Mouse (Mus musculus) kidney, postnatal 25 days (tissue): ENCODE measurements around the gene Spata5.

Experiments used
- DNase-seq, 2 experiments: peaks; one replicate each; pipeline ENCODE4 v3.0.0; 2021; ENCODE audit warnings: mixed read lengths in 2 of 2

Spata5 gene

GRCm38 (mm10) chr3:37419458-37419991, at the start of gene Spata5:
Gene Spata5 (plus strand): TSS chr3:37419896.
- DNase-seq, result peak; percentile 99

GRCm38 (mm10) chr3:37370407-37370806, 49.3 kb upstream of the Spata5 start:
- no peak for DNase-seq

DNA sequence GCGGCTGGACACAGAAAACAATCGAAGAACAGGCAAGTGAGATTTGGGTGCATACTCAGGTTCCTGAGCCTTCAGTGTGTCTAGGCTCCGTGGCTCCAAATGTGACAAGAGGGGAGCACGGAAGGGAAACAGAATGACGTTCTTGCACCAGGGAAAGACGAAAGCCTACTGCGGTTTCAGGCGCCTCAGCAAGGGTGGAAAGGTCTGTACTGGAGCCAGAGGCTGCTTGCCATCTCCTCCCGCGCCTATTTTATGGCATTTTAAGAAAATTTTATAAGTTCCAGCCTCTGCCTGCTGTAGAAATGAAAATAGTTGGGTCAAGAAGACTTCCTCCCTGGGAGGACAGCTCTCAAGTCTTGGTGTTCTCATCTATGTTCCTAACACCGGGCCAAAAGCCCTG, 46.0 kb upstream of the Spata5 start:
- peak; percentile 19 to 38 for DNase-seq

GRCm38 (mm10) chr3:37377926-37378325, 41.8 kb upstream of the Spata5 start:
- DNase-seq, result no peak

DNA sequence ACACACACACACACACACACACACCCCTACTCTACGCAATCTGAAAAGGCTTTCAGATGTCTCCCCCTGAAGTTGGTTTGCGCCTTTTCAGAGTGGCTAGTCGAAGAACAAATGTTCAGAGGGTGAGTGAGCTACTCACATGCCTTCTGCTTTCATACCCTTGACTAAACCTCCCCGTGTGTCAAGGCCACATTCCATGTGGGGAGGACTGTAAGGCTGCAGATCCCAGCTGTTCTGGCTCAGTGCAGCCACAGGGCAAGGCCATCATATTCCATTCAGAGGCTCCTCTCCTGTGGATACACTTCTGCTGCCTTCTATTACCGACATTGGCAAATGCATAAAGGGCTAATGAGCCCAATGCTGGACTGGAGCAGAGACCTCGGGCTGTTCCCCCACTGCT, 41.3 kb upstream of the Spata5 start:
- peak; percentile 5 to 54 for DNase-seq

DNA sequence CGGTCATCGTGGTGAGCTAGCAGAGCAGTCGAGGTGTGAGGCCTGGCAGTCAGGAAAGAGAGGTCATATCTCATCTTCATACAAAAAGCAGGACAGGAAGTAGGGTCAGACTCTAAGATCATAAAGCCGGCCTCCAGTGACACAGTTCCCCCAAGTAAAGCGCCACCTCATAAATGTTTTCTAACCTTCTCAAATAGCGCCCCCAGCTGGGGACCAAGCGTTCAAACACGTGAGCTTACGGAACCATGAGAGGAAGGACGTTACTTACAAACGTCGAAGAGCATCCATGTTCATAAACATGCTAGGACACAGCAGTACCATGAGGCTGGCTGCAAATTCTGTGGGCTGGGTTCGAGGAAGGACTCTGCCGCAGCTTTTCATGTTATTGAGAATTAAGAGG, 40.5 kb upstream of the Spata5 start:
- DNase-seq, result peak in 1 of 2 experiments; percentile 8

- peak in 1 of 2 experiments; percentile 56 for DNase-seq
These were observed 39.5 kb upstream of the Spata5 start for GRCm38 (mm10) chr3:37379930-37380881.

- DNase-seq, result no peak
These were observed 38.2 kb upstream of the Spata5 start for GRCm38 (mm10) chr3:37381457-37381856.

DNA sequence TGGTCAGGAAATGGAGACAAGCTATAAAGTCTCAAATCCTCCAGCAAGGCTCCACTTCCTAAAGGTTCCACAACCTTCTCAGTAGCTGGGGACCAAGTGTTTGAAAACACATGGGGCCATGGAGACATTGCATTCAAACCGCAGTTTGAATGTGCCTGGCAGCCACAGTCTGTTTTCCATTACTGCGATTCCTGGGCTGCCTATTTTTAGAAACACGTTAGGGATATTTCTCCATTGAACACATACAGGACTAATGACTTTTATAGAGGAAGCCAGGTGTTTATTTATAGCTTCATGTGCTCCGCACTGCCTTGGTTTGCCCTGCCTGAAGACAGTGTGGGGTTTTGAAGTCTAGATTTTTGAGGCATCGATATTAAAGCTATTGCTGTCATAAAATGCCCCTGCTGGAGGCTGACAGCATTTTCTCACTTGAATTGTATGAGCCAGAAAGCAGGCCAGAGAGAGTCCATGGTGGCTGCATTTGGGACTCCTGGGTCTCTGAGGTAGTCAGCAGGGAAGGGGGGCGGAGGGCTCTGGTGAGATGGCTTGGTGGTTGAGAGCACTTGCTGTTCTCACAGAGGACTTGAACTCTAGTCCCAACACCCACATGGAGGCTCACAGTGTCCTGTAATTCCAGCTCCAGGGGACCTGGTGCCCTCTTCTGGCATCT, 36.5 kb upstream of the Spata5 start:
- no peak for DNase-seq

DNA sequence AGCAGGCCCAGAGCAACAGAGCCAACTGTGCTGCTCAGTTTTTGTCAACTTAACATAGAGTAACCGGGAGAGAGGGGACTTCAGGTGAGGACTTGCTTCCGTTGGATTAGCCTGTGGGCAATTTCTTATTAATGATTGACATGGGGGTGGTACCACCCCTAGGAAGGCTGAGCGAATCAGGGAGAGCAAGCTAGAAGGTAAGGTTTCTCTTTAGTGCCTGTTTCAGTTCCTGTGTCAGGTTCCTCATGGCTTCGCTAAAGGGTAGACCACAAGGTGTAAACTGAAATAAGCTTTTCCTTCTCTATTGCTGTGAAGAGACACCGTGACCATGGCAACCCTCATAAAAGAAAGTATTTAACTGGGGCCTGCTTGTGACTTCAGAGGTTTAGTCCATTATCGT, 32.4 kb upstream of the Spata5 start:
- no peak for DNase-seq

GRCm38 (mm10) chr3:37396930-37397608, 22.6 kb upstream of the Spata5 start:
- DNase-seq, result no peak

DNA sequence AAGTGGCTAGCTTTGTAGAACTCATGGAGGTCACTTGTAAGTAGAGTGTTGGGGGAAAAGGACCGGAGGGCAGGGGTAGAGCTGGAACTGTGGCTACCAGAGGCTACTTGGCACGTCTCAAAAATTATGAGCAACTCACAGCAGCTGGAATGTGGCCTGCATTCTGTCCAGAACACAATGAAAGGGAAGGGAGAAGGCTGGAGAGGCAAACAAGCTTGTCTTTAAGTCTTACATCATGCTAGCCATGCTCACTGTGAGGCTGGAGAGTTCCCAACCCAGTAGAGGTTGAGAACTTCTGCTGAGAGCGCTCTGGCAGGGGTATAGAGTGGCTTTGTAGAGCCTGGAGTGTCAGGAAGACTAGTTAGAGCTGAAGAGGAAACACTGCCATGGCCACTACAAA, 22.1 kb upstream of the Spata5 start:
- no peak for DNase-seq

- DNase-seq, result peak; percentile 22 to 49
These were observed 20.9 kb upstream of the Spata5 start for GRCm38 (mm10) chr3:37398661-37399395.

DNA sequence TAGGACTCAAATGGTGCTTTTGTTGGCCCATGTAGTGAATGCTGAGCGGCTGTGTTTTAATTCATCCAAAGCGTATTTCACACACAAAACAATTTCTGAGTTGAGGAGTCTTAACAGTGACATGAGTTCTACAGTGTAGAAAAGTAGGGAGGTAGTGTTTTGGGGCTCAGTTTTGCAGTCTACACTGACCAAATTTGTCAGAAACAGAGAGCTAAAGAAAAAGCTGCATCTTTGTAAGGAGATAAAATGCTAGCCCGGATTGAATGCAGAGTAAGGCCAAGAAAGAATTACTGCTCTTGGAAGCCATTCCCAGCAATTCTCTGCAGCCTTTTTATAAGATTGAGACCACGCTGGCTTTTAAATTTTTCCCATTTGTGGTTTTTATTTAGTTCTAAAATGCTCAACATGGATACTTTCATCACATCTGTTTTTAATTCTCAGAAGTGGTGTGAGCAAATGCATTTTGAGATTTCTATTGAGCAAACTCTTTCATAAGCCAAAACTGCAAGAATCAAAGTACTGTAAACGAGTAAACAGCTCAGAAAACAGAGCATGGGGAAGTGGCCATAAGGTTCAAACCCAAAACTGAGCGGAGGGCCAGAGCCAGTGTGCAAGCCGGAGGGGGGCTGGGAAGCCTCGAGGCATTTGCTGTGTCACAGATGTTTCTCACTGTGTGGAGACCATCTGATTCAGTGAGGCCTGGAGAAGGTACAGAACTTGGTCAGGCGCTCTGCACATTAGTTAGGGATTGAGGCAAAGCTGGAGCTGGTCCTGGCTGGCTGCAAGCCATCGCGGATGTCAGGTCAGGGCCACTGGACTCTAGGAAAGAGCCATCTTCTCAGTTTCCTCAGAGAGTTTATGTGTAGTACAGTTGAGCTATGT, 17.7 kb upstream of the Spata5 start:
- peak; percentile 48 to 52 for DNase-seq

DNA sequence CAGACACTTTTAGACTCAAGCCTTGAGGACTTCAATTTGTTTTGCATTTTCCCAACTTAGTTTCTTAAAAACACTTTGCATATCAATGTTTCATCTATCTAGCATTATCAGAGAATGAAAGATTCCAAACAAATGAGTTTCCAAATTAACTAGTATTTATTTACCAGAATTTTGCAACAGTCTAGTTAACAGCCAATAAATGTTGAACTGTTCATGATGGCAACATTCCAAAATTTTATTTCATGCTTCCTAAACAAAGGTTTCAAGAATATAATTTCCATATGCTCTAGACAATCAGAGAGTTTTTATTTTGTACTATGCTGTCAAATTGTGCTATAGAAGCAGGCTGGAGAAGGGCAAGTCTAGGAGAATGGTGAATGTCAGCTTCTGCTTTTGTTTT, 12.1 kb upstream of the Spata5 start:
- no peak for DNase-seq

GRCm38 (mm10) chr3:37413446-37413845, 6.2 kb upstream of the Spata5 start:
- no peak for DNase-seq

DNA sequence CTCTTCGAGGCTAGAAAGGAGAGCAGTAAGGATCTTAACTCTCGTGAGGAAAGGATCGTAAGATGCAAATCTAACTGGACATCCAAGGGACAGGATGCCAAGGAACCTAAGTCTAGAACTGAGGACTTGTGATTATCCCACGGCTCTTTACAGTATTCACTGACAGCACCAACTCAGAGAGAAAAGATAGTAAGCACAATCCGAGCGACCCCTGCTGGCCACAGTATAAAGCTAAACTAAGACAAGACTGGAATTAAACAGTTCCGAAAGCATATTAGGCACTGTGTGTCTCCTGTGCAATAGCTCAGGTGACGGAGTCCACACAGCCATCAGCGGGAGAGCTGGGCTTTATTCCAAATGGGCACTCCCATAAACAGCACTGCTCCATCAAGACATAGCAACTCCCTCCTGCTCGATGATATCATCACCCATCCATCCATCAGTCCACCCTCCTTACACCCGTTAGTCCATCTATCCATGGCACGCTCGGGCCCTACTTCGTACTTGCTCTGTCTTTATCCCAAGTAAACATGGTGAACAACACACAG, 5.2 kb upstream of the Spata5 start:
- peak; percentile 81 to 92 for DNase-seq

DNA sequence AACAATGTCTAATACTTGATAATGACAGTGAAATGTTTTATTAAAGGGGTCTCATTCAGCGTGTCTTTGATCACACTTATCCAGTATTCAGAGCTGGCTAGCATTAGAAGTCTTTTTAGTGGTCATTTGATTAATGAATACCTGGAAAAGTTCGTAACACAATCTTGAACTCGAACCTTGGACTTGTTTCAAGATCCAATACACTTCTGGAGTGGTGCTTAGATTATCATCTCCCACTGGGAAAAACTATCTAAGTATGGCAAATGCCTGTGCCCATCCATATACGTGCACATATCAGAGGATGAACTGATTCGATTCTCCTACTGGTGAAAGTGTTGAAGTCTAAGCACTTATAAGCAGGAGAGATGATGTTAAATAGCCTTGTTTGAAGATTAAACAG, 1.4 kb upstream of the Spata5 start:
- no peak for DNase-seq

DNA sequence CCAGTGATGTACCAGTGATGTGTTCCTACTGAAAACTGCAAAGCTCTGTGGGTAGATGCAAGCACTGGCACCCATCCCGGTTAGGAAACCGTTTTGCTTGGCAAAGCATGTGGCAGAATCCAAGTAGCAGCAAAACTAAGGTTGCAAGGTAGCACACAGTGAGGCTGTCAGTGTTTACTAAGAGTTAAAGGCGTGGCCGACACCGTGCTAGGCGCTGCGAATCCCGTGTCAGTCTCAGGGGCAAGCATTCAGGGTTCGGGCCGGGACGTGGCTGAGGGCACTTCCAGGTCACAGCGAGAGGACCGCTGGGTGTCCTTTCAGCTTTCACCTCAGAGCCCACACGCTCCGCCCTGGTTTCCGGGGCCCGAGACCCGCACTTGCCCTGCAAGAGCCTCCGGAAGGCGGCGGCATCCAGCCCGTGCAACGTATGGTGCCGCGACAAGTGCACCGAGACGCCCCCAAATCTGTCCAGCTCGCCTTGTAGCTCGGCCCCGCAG, 687 bp upstream of the Spata5 start:
- peak; percentile 67 to 88 for DNase-seq

DNA sequence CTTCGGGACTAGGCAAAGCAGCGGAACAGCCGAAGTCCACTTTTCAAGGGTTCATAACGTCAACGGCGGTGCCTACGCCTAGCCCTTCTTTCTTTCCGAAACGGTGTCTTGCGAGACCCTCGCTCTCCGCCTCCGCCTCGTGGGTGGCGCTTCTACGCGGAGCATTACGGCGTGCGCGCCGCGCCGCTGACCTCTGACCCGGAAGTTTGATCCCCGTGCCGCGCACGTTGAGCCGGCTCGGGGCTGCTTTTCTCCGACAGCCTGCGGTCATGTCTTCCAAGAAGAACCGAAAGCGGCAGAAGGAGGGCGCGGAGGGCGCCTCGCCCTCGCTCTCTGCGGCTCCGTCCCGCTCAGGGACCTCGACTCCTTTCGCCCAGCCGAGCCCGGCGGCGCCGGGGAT, 376 bp downstream of the Spata5 start, which contains the start of gene Nudt6:
Gene Nudt6, minus strand, starts transcription at position 140 of the 400 bp plus-strand sequence.
- peak; percentile 94 for DNase-seq

DNA sequence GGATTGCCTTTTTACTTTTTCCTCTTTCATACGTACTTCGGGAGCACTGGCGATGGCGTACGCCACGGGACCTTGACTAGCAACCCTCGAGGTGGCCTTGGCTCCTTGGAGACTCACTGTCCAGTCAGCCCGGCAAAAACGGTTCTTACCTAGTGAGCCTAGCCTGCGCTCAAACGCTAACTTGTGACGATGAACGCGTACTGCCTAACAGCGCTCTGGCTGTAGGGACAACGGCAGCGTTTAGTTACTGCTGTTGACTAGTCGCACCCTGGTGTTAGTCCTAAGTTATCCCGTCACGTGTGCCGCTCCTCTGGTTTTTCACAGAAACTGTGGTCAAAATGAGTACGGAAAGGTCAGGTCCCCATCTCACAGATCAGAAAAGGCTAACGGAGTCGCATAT, 945 bp downstream of the Spata5 start:
- DNase-seq, result peak in 1 of 2 experiments; percentile 35
